Mouse (Mus musculus) spleen, postnatal 14 days (tissue): ENCODE results near the gene Pusl1.

ENCODE experiments used
- DNase-seq, 2 experiments: peaks; one replicate each; pipeline ENCODE4 v3.0.0; 2021 to 2022; ENCODE audit warnings: low spot score in 2 of 2

The Pusl1 gene

GRCm38 (mm10) chr4:155843231-155843630, 48.4 kb downstream of the Pusl1 start:
- no peak for DNase-seq

GRCm38 (mm10) chr4:155841651-155842270, 49.8 kb downstream of the Pusl1 start:
- no peak for DNase-seq

GRCm38 (mm10) chr4:155841003-155841454, 50.6 kb downstream of the Pusl1 start:
- DNase-seq = peak in 1 of 2 experiments; percentile 38

GRCm38 (mm10) chr4:155840076-155841002, 51.2 kb downstream of the Pusl1 start:
- DNase-seq = no peak

- no peak for DNase-seq
These were observed 52.1 kb downstream of the Pusl1 start, which contains the start of gene Mxra8 for GRCm38 (mm10) chr4:155839483-155839910. Gene Mxra8, plus strand, starts transcription at chr4:155839680.

- no peak for DNase-seq
These were observed 53.1 kb downstream of the Pusl1 start for GRCm38 (mm10) chr4:155838187-155839153.
